Mouse (Mus musculus) heart, adult 2 months (tissue): ENCODE measurements around the gene Btn1a1.

Source experiments
- CTCF ChIP-seq: fragments of 200-600 bp; IDR thresholded peaks from 2 replicates; pipeline ENCODE4 v1.8.1; 2022; ENCODE audit warnings: antibody characterized with exemption, mild to moderate bottlenecking, moderate library complexity
- EP300 ChIP-seq: fragments of 200-500 bp; IDR thresholded peaks from 2 replicates; pipeline ENCODE4 v1.6.1; 2011; ENCODE audit warnings: low read depth, low read length, control low read depth; ENCODE audit not compliant: insufficient read depth
- POLR2A ChIP-seq: fragments of 200-500 bp; IDR thresholded peaks from 2 replicates; pipeline ENCODE4 v1.6.1; 2011; ENCODE audit warnings: mild to moderate bottlenecking, low read depth, low read length, control low read depth; ENCODE audit not compliant: insufficient read depth

DNA sequence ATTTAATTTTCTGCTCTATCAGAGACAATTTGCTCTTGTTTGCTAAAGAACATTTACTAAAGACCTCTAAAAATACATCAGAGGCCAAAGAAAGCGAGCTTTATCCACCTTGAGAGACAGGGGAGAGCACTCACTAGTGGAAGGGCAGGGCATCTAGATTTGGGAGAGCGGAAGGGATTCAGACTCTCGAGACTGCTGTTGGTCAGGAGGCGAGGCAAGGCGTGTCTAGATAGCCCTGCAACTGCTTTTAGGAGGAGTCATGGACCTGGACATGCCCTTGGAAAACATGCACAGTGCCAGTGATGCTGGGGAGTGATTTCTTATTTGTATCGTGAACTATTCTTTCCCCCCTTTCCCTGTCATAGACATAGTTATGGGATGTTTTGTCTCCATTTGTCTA, 29.8 kb upstream of the Btn1a1 start:
- TF ChIP-seq CTCF (no peak), POLR2A (no peak), EP300 (no peak)
